Mouse (Mus musculus): ENCODE measurements at regions not wholly inside any gene's neighbourhood (a gene's known extent, or its start where the extent isn't known, plus 50 kb on each side); places are given as distances from the start of the nearest gene placed in this dataset.

- DNase-seq (ENCODE audit: low spot score) = no peak
Measured at GRCm38 (mm10) chr17:85823036-85823435, 135.0 kb upstream of the Six2 start.

GRCm38 (mm10) chr17:85821861-85822260, 133.8 kb upstream of the Six2 start:
- no peak for DNase-seq (ENCODE audit: low spot score)

- DNase-seq (ENCODE audit: low spot score) = no peak
Measured at GRCm38 (mm10) chr17:85818098-85818855, 130.2 kb upstream of the Six2 start.

GRCm38 (mm10) chr17:85816521-85816920, 128.4 kb upstream of the Six2 start:
- DNase-seq (ENCODE audit: low spot score) = no peak

- no peak for DNase-seq (ENCODE audit: low spot score)
Measured at GRCm38 (mm10) chr17:85816056-85816455, 128.0 kb upstream of the Six2 start.

- no peak for DNase-seq (ENCODE audit: low spot score)
Measured at GRCm38 (mm10) chr17:85808580-85808979, 120.5 kb upstream of the Six2 start.

- DNase-seq (ENCODE audit: low spot score) = no peak
Measured at GRCm38 (mm10) chr17:85805726-85806359, 117.8 kb upstream of the Six2 start.

- DNase-seq (ENCODE audit: low spot score) = no peak
Measured at GRCm38 (mm10) chr17:85804631-85805030, 116.6 kb upstream of the Six2 start.

- no peak for DNase-seq (ENCODE audit: low spot score)
Measured at GRCm38 (mm10) chr17:85801734-85802133, 113.7 kb upstream of the Six2 start.

GRCm38 (mm10) chr17:85801079-85801605, 113.1 kb upstream of the Six2 start:
- no peak for DNase-seq (ENCODE audit: low spot score)

- DNase-seq (ENCODE audit: low spot score) = no peak
Measured at GRCm38 (mm10) chr17:85800357-85801078, 112.4 kb upstream of the Six2 start.

- no peak for DNase-seq (ENCODE audit: low spot score)
Measured at GRCm38 (mm10) chr17:85799865-85800356, 111.8 kb upstream of the Six2 start.

GRCm38 (mm10) chr17:85799081-85799864, 111.2 kb upstream of the Six2 start:
- no peak for DNase-seq (ENCODE audit: low spot score)

- DNase-seq (ENCODE audit: low spot score) = no peak
Measured at GRCm38 (mm10) chr17:85797755-85798154, 109.7 kb upstream of the Six2 start.

GRCm38 (mm10) chr17:85795820-85796219, 107.7 kb upstream of the Six2 start:
- no peak for DNase-seq (ENCODE audit: low spot score)

GRCm38 (mm10) chr17:85785625-85786294, 97.7 kb upstream of the Six2 start:
- no peak for DNase-seq (ENCODE audit: low spot score)

- no peak for DNase-seq (ENCODE audit: low spot score)
Measured at GRCm38 (mm10) chr17:85780477-85780876, 92.4 kb upstream of the Six2 start.

GRCm38 (mm10) chr17:85776876-85777275, 88.8 kb upstream of the Six2 start:
- DNase-seq (ENCODE audit: low spot score) = no peak

- DNase-seq (ENCODE audit: low spot score) = no peak
Measured at GRCm38 (mm10) chr17:85768341-85768740, 80.3 kb upstream of the Six2 start.

- DNase-seq (ENCODE audit: low spot score) = no peak
Measured at GRCm38 (mm10) chr17:85767201-85767862, 79.3 kb upstream of the Six2 start.

GRCm38 (mm10) chr17:85766556-85766955, 78.5 kb upstream of the Six2 start:
- no peak for DNase-seq (ENCODE audit: low spot score)
